Mouse (Mus musculus) intestine, postnatal 0 days (tissue): Measurements from ENCODE around the gene Pck1. TPM values are rescaled to one million over a fixed set of nuclear protein-coding genes. Genes with fewer than 3 reads are reported as not detected.

Experiments used
- ATAC-seq: fragments of 200-750 bp; cut with Nextera tagmentation; 2 replicates; pipeline ENCODE4 v1.8.0; 2017; ENCODE audit warnings: mild to moderate bottlenecking, moderate TSS enrichment, moderate library complexity
- H3K27ac ChIP-seq: fragments of 300-500 bp; sonication (generic); 2 replicates; pipeline ENCODE4 v1.5.1; 2014; ENCODE audit warnings: mild to moderate bottlenecking, low read depth, low read length, moderate library complexity
- H3K27me3 ChIP-seq: fragments of 300-500 bp; sonication (generic); replicated peaks from 2 replicates; pipeline ENCODE4 v1.6.1; 2014; ENCODE audit warnings: low read length, mixed read lengths; ENCODE audit not compliant: control insufficient read depth, insufficient read depth
- H3K36me3 ChIP-seq: fragments of 300-500 bp; sonication (generic); 2 replicates; pipeline ENCODE4 v1.6.1; 2014; ENCODE audit warnings: mild to moderate bottlenecking, moderate library complexity; ENCODE audit not compliant: control insufficient read depth, insufficient read depth
- H3K4me1 ChIP-seq: fragments of 300-500 bp; sonication (generic); replicated peaks from 2 replicates; pipeline ENCODE4 v1.6.1; 2014; ENCODE audit warnings: antibody characterized with exemption, low read length, mixed read lengths; ENCODE audit not compliant: control insufficient read depth, insufficient read depth
- H3K4me2 ChIP-seq: fragments of 300-500 bp; sonication (generic); replicated peaks from 2 replicates; pipeline ENCODE4 v1.6.1; 2014; ENCODE audit warnings: low read depth, mild to moderate bottlenecking, moderate library complexity
- H3K4me3 ChIP-seq: fragments of 300-500 bp; sonication (generic); 2 replicates; pipeline ENCODE4 v1.5.1; 2014; ENCODE audit warnings: low read depth, low read length
- H3K9ac ChIP-seq: fragments of 300-500 bp; sonication (generic); 2 replicates; pipeline ENCODE4 v1.6.1; 2014; ENCODE audit warnings: mild to moderate bottlenecking, low read depth, low read length
- H3K9me3 ChIP-seq: fragments of 300-500 bp; sonication (generic); 2 replicates; pipeline ENCODE4 v1.6.1; 2016; ENCODE audit warnings: mixed run types; ENCODE audit not compliant: control insufficient read depth
- CTCF ChIP-seq: sonication (generic); IDR thresholded peaks from 2 replicates; pipeline ENCODE4 v1.5.1; 2016; ENCODE audit warnings: low read depth, mild to moderate bottlenecking, control low read depth, antibody characterized with exemption, moderate library complexity
- WGBS: fragments of 180-500 bp; shearing (Covaris S2); extraction: QIAGEN DNeasy Blood & Tissue Kit; methylation state at CpG from one replicate; pipeline ENCODE4 v1.1.7; 2014; 5-methylcytosine and 5-hydroxymethylcytosine counted together
- polyA plus RNA-seq: library from polyadenylated mRNA; unstranded; fragments of >200 nt; fragmentation: Nextera tagmentation; extraction: Ambion mirVana; gene quantifications from 2 replicates; pipeline ENCODE4 v1.2.1, GENCODE M21; 2015

Gene Pck1
- polyA plus RNA-seq, 1 experiment from 2014 or later: 249 TPM

DNA sequence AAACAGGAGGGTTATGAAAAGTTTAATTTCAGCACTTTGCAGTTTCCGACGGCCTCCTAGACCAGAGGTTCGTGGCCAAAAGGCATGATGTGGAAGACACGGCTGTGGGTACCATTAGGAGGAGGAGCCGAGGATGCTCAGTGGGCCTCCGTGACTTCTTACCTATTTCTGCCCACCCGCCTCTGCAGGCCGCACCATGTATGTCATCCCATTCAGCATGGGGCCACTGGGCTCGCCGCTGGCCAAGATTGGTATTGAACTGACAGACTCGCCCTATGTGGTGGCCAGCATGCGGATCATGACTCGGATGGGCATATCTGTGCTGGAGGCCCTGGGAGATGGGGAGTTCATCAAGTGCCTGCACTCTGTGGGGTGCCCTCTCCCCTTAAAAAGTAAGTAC is 1.7 kb downstream of the Pck1 start:
- peaks cover 7% of the 10 kb centered on the region; the same call in 1 of the 2 replicates for H3K4me1 ChIP-seq
- no peak for TF ChIP-seq CTCF
- H3K9ac ChIP-seq: peak overlapping the region; percentile 79
- H3K27ac ChIP-seq: peak overlapping the region; percentile 88
- peak overlapping the region; percentile 57 for H3K4me2 ChIP-seq
- no peaks in the 10 kb centered on the region for H3K27me3 ChIP-seq
- peak overlapping the region; percentile 32 for H3K4me3 ChIP-seq
- H3K36me3 ChIP-seq: peaks cover 26% of the 10 kb centered on the region; the same call in 1 of the 2 replicates
- WGBS: 85% methylated on average over 13 of the region's 13 CpGs
- H3K9me3 ChIP-seq: no peaks in the 10 kb centered on the region
- ATAC-seq: no peak

GRCm38 (mm10) chr2:173154962-173155361 is 2.1 kb downstream of the Pck1 start:
- Histone ChIP-seq H3K9ac (peak overlapping the region; percentile 79), H3K27me3 (no peaks in the 10 kb centered on the region), H3K4me2 (peak overlapping the region; percentile 57), H3K36me3 (peaks cover 26% of the 10 kb centered on the region; the same call in 1 of the 2 replicates), H3K27ac (peak overlapping the region; percentile 88), H3K4me1 (peaks cover 7% of the 10 kb centered on the region; the same call in 1 of the 2 replicates), H3K4me3 (peak overlapping the region; percentile 32), H3K9me3 (no peaks in the 10 kb centered on the region)
- no peak for TF ChIP-seq CTCF
- 95% methylated on average over 14 of the region's 14 CpGs for WGBS
- no peak for ATAC-seq

DNA sequence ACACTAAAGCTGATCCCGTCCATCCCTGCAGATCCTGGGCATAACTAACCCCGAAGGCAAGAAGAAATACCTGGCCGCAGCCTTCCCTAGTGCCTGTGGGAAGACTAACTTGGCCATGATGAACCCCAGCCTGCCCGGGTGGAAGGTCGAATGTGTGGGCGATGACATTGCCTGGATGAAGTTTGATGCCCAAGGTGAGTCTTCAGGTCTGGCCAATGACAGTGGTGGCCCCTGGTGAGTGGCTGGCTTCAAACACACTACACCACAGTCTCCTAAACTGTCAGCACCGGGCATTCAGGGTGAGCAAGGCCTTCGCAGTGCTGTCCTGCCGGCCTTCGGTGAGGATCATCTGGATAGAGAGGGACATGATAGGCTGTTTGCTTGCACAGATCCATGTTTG is 3.1 kb downstream of the Pck1 start:
- Histone ChIP-seq H3K4me1 (peaks cover 7% of the 10 kb centered on the region; the same call in 1 of the 2 replicates), H3K4me2 (peak overlapping the region; percentile 57), H3K9me3 (no peaks in the 10 kb centered on the region), H3K4me3 (peak overlapping the region; percentile 32; the same call in 1 of the 2 replicates), H3K36me3 (peaks cover 26% of the 10 kb centered on the region; the same call in 1 of the 2 replicates), H3K27me3 (no peaks in the 10 kb centered on the region), H3K27ac (peak overlapping the region; percentile 88), H3K9ac (peak overlapping the region; percentile 79)
- 91% methylated on average over 10 of the region's 10 CpGs for WGBS
- no peak for ATAC-seq
- no peak for TF ChIP-seq CTCF

GRCm38 (mm10) chr2:173156923-173157322 is 4.1 kb downstream of the Pck1 start:
- WGBS: 85% methylated on average over 13 of the region's 13 CpGs

DNA sequence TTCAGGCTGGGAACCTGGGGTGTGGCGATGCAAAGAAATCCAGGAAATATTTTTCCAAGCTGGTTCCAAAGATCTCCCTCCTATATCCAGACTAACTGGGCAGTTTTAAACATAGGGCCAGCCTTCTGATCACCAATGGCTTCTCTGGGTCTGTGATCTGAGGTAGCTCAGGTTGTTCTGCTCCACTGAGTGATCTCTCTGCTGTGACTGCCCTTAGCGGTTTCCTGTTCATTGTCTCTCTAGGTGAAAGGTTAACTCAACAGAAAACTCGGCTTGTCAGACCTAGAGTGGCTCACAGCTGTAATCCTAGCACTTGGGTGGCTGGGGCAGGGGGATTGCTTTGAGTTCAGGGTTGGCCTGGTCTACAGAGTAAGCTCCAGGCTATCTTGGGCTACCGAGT is 4.5 kb downstream of the Pck1 start:
- no peaks in the 10 kb centered on the region for H3K9me3 ChIP-seq
- TF ChIP-seq CTCF: no peak
- no peaks in the 10 kb centered on the region for H3K27me3 ChIP-seq
- 0 out of 2 replicates have a peak, but pooled peaks cover 2% of the 10 kb centered on the region for H3K4me1 ChIP-seq
- peak overlapping the region; percentile 60 for H3K27ac ChIP-seq
- 49% methylated on average over 4 of the region's 4 CpGs for WGBS
- ATAC-seq: no peak
- no peak overlapping the region for H3K4me3 ChIP-seq
- peak overlapping the region; percentile 57 for H3K4me2 ChIP-seq
- no peak overlapping the region for H3K9ac ChIP-seq
- H3K36me3 ChIP-seq: peaks cover 26% of the 10 kb centered on the region; the same call in 1 of the 2 replicates

More at GRCm38 (mm10) chr2:173156923-173157322, 4.1 kb downstream of the Pck1 start:
- no peak for ATAC-seq
- Histone ChIP-seq H3K36me3 (peaks cover 26% of the 10 kb centered on the region; the same call in 1 of the 2 replicates), H3K27ac (peak overlapping the region; percentile 60), H3K9ac (peak overlapping the region; percentile 27), H3K27me3 (no peaks in the 10 kb centered on the region), H3K4me1 (peaks cover 2% of the 10 kb centered on the region; the same call in 1 of the 2 replicates), H3K4me3 (no peak overlapping the region), H3K4me2 (peak overlapping the region; percentile 57), H3K9me3 (no peaks in the 10 kb centered on the region)
- no peak for TF ChIP-seq CTCF

DNA sequence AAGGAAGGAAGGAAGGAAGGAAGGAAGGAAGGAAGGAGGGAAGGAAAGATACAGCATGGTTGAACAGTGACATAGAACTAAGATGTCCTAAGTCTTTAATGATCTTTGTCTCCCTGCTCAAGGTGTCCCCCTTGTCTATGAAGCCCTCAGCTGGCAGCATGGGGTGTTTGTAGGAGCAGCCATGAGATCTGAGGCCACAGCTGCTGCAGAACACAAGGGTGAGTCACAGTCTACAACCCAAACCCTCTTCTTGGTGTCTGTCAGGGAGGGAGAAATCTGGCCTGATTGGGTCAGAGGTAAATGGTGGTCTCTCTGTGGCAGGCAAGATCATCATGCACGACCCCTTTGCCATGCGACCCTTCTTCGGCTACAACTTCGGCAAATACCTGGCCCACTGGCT is 5.0 kb downstream of the Pck1 start:
- TF ChIP-seq CTCF: no peak
- Histone ChIP-seq H3K4me3 (0 out of 2 replicates have a peak overlapping the region, but pooled peaks have one; percentile 1), H3K4me2 (peak overlapping the region; percentile 32; the same call in 1 of the 2 replicates), H3K36me3 (peaks cover 26% of the 10 kb centered on the region; the same call in 1 of the 2 replicates), H3K9ac (peak overlapping the region; percentile 26; the same call in 1 of the 2 replicates), H3K27ac (no peak overlapping the region), H3K9me3 (no peaks in the 10 kb centered on the region), H3K4me1 (0 out of 2 replicates have a peak, but pooled peaks cover 2% of the 10 kb centered on the region), H3K27me3 (no peaks in the 10 kb centered on the region)
- ATAC-seq: no peak
- WGBS: 93% methylated on average over 4 of the region's 4 CpGs
